Mouse (Mus musculus): ENCODE data around the gene 4930447F04Rik. TPM values are rescaled to one million over a fixed set of nuclear protein-coding genes. Genes with fewer than 3 reads are reported as not detected.

4930447F04Rik gene
- not detected in 2 replicates for polyA plus RNA-seq (2012; ENCODE audit: insufficient read depth, insufficient read length, missing spikeins)

- no peak within 1 kb of the TSS for H3K27ac ChIP-seq (replicated peaks; ENCODE audit: low read depth, low read length)
- H3K4me3 ChIP-seq (ENCODE audit: insufficient read depth, low read depth, low read length), result no peak within 1 kb of the TSS
- no peaks in the 10 kb centered on the region for H3K4me1 ChIP-seq (ENCODE audit: control insufficient read depth, insufficient read depth, insufficient read length, low read length)
Observed at GRCm38 (mm10) chrX:66304124-66304523, at the start of gene 4930447F04Rik. 4930447F04Rik (minus strand) TSS chrX:66304224.
